Mouse (Mus musculus) adrenal gland, adult 18-20 months (tissue): ENCODE measurements around the gene RPS10-NUDT3. TPM values are rescaled to one million over a fixed set of nuclear protein-coding genes. Genes with fewer than 3 reads are reported as not detected.
A peak's percentile ranks its signal among the peaks of the same experiment; 100 is the strongest.

Experiments
- DNase-seq, 2 experiments: peaks; one replicate each; pipeline ENCODE4 v3.0.0; 2021 to 2022; ENCODE audit warnings: low spot score in 2 of 2
- long read RNA-seq, 2 experiments: library from polyadenylated mRNA; stranded (forward); transcript quantifications; one replicate each; pipeline ENCODE4 v2.0.0; 2021
- total RNA-seq, 2 experiments: library from RNA; stranded (reverse); gene quantifications; 1 replicate in 1 of 2; 2 replicates in 1 of 2; pipeline ENCODE4 v1.2.3; 2021

Gene RPS10-NUDT3
- total RNA-seq = not detected
- long read RNA-seq, experiment 1, partial matches to known transcripts = 1 of 1 reads
- long read RNA-seq, experiment 1, other reads (novel, unspliced or antisense) = 0 of 1 reads
- long read RNA-seq, experiment 2, partial matches to known transcripts = 1 of 1 reads
- long read RNA-seq, experiment 2, other reads (novel, unspliced or antisense) = 0 of 1 reads

DNA sequence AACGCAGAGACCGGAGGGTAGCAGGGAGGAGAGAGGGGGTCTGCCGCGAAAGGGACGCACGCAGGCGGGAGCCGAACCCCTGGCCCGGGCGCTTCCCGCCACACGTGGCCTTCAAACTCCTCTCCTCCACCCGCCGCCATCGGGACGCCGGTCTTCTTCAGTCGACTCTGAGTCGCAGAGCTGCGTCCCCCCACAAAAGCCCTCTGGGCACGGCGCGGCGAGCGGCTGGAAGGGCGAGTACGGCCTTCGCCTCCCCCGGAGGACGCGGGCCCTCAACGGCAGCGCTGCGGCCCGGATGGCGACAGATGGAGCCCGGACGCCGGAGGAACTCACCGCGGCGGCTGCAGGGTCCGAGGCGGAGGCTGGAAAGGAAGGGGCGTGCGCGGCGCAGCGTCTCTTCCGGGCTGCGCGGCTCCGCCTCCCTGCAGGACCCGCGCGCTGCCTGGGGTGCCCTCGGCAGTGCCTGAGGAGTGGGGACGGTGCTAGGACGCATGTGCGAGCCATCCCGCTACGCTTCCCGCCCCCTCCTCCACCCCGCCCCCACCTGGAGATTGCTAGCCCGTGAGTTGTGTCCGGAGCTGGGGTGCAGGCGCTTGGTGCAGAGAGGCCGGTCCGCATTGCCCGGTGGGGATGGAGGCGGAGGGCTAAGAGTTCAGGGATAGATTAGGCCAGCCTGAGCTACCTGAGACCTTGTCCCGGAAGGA, at the start of gene RPS10-NUDT3:
Gene RPS10-NUDT3, minus strand, starts transcription at position 352 of the 704 bp plus-strand sequence.
- DNase-seq = peak; percentile 84 to 87

DNA sequence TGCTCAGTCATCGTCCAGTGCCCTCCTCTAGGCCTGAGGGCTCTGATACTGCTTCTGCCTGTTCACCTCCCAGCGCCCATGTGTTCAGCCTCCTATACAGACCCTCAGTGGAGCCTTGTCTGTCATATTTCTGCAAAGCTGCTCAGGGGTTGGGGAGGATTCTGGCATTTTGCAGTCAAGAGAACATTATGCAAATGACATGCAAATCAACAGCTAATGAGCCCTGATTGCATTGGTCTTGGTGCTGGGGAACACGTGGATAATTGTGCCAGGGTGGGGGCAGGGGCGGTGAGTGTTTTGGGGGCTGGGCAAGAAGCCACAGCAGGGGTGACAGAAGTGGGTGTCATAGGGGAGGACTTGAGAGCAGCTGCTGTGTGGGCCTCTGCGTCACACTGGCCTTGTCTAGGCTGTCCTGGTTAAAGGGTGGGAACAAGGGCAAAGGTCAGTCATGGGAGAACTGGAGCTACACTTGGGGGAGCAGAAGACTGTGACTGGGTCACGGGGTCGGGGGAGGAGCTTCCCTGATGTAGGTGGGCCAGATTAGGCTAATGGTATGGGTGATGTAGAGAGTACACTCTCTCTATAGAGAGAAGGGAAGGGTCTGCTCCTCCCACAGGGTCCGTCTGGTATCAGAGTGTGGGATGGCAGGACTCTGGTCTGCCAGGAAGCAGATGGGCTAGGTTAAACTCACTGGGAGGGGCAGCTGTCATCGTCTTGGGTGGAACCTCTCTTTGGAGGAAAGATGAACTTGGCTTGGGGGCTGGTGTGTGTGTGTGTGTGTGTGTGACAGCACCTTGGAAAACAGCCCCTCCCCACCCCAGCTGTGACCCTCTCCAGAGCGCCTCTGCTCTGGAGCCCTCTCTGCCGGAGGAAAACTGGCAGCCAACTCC, 44.1 kb upstream of the RPS10-NUDT3 start:
- no peak for DNase-seq

DNA sequence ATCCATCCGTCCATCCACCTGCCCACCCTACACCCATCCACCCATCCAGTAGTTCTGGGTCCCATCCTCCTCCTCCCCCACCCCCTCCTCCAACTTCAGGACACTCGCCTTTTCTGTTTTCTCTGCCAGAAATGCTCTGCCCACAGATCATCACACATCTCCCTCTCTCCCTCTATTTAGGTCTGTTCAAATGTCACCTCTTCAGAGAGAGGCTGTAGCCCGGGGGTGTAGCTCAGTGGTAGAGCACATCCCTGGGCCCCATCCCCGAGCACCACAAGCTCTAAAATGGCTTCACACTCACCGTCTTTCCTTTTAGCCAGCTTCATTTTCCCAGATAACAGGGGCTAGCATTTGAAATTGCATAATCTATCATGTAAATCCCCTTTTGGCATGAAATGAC, 42.7 kb upstream of the RPS10-NUDT3 start:
- no peak for DNase-seq

DNA sequence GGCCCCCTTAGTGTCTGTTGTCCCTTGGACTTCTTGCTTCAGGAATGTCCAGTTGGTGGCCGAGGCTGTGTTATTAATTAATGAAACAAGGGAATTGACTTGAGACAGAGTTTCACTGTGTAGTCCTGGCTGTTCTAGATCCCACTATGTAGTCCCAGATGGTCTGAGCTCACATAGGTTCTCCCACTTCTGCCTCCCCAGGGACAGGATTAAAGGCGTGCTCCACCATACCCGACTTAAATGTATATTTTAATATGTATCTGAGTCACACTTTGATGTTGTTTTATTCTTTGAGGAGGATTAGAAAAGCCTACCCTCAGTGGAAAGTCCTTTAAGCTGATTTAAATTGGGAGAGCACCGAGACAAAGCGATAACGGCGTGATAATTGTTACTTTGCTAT, 41.2 kb upstream of the RPS10-NUDT3 start:
- DNase-seq = no peak

DNA sequence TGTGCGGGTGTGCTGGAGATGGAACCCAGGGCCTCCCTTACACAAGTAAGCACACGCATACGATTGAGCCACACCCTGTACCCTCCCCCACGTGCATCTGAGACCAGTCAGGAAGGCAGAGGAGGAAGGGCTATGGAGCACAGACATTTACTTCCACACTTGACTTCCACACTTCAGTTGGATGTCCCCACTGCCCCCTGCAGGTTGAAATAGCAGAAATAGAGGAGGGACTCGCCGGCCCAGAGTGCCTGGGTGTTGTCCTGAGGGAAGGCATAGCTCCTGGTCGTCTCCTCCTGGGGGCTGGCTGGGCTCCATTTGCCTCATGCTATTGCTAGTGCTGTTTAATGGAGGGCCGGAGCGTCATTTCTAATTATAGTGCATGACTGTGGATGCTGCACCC, 40.4 kb upstream of the RPS10-NUDT3 start:
- DNase-seq = no peak

DNA sequence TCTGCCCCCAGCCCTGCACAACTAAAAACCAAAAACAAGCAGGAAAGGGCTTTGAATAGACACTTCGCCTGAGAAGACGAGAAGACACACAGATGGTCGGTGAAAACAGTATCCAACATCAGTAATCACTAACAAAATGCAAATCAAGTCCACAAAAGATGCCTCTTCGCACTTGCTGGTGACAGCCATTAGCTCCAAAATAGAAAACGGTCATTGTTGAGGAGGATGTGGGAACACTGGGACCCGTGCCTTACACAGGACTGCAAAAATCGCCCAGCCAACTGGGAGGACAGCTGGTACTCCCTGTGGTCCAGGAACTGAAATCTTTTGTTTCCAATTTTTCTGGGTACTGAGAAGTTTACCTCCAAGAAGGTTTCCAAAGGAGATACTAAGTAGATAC, 38.9 kb upstream of the RPS10-NUDT3 start:
- no peak for DNase-seq

DNA sequence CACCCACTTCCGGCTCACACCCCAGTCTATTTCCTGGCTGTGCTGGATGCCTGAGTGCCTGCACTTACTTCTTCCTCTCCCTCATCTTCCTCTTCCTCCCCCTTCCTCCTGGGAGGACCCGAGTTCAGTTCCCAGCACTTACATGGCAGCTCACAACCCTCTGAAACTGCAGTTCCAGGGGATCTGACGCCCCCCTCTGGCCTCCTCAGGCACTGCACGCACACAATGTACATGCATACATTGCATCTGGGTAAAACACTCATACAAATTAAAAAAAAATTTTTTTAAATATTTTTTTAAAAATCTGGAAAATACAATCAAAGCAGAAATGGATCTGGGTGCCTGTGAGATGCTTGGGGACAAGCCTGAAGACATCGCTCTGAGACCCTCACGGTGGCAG, 36.7 kb upstream of the RPS10-NUDT3 start:
- no peak for DNase-seq

DNA sequence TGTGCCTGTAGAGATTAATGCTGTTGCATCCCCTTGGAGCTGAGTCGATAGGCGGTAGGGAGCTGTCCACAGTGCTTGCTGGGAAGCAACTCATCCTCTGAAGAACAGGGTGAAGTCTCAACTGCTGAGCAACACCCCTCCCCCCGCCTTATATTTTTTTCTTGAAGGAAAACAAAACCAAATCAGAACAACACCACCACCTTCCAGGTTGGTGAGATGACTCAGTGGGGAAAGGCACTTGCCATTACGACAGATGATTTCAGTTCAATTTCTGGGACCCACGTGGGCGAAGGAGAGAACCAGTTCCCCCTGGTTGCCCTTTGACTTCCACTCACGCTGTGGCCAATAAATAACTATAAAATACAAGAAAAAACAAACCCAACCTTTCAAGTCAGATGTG, 23.7 kb upstream of the RPS10-NUDT3 start:
- no peak for DNase-seq

DNA sequence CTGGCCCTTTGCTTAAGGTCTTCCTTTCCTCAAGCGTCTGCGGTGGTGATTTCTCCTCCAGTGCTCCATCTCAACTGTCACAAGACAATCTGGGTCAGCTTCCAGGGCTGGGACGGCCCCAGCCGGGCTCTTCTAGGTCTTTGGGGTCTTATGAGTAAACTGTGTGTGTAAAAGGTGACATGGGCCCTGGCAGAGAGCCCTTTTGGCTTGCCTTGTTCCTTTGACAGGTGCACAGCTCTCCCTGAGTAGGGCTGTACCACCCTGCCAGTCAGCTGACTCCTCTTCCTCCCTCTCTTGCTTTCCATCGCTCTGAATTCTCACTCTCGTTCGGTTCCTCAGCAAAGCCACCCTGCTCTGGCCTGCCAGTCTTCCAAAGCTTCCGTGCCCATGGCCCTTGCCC, 22.1 kb upstream of the RPS10-NUDT3 start:
- no peak for DNase-seq

DNA sequence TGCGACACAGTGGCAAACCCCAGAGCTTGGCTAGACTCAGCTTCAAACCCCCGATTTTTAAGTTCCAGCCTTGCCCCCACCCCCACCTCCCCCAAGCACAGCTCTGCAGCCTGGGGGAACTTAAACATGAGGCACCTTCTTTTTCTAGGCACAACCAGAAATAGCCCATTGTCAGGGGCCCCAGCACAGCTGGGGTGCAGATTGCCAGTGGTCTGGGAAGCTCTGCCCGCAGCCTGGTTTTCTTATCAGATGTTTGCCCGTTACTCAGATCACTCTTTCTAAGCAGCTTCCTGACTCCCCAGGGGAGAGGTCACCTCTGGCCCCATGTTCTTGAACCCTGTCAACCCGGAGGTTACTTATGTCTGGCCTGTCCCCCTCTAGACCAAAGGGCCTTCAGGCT, 21.4 kb upstream of the RPS10-NUDT3 start:
- no peak for DNase-seq

DNA sequence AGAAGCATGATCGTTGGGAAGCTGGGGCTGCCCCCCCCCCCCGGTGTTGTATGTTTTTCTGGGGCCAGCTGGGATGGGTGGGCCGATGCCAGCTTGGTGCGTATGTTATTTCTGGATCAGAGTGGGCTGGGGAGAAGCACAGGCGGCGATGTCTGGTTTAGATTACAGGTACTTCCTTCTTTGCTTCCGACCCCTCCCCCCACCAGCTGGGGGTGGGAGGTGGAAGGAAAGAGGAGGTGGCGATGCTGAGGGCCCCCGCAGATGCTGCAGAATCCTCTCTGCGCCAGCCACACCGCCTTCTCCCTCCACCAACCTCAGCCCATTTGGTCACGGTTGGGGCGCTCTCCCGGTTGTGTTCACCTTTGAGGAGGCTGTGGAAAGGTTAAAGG, 21.0 kb upstream of the RPS10-NUDT3 start:
- DNase-seq = no peak

DNA sequence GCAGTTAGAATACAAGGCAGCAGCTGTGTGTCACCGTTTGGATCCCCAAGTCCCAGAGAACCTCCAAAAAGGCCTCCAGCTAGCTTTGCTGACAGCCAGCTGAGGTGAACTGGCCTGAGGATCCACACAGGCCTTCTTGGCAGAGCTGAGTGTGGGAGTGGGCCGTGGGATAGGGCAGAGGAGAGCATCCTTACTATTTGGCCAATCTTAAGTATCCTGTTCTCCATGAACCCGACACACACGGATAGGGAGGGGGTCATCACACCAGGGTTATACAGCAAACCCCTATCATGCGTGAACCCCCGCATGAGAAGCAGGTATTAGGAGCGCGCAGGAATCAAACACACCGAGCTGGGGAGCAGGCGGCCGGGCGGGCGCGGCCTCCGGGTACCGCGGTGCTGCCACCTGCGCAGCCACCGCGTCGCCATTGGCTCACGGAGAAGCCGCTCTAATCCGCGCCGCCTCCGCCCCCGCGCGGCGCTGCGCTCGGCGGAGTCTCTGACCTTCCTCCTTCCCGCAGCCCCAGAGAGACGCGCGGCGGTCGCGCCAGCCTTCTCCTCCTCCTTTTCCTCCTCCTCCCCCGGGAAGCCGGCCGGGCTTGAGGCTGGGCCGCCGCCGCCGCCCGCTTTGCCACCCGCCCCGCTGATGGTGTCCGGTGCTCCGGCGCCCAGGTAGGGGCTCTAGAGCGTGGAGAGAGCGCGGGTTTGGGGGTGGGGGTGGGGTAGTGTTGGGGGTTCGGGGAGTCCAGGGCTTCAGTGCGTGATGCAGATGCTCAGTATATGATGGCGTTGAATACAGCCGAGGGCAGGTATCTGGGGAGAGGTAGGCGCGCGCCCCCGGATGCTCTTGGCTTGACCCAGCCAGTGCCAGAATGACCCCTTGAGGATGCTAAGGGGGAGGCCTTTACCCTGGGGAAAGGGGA, 20.3 kb upstream of the RPS10-NUDT3 start, which contains the start of gene Pacsin1:
Gene Pacsin1, plus strand, starts transcription at position 421 of the 922 bp plus-strand sequence.
- peak; percentile 41 to 51 for DNase-seq

DNA sequence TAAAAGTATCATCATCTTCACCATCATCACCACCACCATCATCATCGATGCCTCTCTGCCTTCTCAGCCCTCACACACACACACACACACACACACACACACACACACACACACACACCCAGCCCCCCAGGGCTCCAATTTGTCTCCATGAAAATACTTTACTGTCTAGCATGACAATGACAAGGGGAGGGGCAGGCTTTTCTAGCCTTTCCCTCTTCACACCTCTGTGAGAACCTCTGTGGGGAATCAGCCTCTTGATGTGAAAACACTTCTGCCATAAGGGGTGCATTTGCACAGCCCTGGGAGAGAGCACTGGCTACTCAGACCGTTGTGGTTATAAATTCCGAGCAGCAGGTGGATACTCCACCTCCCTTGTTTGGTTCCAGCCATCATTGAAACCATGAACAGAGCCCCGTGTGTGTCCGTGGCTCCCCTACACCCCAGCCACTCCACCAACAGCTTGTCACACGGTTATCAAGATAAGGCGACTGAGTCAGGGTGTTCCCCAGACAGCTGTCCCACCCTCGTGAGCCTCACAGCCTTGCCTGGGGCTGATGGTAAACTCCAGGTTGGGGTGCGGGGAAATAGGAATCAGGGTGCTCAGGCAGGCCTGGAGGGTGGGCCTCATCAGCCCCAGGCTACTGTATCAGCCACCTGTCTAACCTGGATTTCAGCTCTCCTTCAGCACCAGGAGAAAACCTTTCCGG, 18.4 kb upstream of the RPS10-NUDT3 start:
- DNase-seq = no peak

DNA sequence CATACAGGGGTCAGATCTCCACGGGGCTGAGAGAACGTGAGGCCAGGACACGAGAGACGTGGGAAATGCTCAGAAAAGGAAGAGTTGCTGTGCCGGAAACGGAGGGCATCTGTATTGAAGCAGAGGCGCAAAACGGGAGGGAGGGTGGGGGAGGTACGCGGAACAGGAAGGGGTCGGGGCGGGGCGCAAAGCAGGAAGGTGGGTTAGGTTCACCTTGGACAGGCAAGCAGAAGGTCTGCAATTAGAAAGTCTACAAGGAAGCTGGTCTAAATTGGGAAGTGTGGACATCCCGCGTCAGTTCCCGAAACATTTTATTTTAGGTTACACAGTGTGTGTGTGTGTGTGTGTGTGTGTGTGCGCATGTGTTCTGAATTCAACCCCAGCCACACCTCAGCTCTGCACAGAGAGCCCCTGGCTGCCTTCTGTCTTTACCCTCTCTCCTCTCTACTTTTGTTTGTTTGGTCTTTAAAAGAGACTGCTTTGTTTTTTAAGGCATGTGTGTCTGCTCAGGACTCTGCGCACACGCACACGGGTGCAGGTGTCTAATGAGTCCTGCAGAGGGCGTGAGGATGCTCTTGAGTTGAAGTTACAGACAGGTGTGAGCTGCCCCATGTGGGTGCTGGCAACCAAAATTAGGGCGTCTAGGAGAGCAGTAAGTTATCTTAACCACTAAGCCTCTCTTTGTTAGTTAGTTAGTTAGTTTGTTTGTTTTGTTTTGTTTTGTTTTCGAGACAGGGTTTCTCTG, 17.2 kb upstream of the RPS10-NUDT3 start:
- DNase-seq = no peak

DNA sequence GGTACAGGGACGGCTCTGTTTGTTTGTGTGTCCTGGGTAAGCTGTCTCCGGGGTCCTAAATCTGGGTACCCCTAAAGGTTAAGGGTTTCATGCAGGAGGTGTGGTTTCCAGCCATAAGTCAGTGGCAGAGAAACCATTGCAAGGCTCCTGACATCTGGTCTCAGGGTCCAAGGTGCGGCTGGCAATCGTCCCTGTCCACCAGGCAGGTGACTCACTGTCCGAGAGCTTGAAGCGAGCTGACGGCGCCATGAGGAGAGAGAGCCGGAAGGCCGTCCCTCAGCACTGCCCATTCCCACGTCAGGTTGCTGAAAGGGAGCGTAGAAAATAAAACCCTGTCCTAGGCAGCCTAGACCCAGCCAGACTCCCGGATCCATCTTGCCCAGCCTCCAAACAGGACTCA, 15.6 kb upstream of the RPS10-NUDT3 start:
- no peak for DNase-seq

DNA sequence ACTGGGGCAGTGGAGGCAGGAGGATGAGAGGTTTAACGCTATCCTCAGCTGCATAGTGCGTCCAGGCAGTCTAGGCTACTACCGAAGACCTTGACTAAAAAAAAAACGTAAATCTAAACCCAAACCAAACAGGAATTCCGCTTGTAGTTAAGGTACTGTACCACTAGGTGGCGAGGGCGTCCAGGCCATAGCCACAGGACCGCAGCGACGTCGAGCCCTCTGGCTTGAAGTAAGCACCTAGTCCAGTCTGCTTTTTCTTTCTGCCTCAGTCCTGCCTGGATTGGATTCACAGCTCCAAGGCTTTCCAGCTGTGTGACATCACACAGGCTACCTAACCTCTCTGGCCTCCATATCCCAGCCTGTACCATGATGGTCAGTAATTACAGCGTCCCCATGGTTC, 15.1 kb upstream of the RPS10-NUDT3 start:
- peak; percentile 60 to 63 for DNase-seq

DNA sequence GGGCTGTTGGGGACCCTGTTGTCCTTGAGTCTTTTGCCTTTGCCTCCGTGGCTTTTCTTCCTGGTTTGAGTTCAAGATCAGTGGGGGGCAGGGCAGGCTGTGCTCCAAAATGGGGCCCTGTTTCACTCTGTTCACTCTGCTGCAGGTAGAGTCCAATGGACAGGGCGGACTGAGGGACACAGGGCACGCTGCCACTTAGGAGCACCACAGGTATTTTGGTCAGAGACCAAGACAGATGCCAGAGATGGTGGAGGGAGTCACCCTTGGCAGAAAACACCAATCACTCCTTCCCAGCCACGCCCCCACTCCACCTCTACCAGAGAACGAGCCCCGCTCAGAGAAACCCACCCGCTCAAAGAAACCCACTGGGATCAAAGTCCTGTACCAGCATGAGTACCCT, 10.8 kb upstream of the RPS10-NUDT3 start:
- DNase-seq = no peak

DNA sequence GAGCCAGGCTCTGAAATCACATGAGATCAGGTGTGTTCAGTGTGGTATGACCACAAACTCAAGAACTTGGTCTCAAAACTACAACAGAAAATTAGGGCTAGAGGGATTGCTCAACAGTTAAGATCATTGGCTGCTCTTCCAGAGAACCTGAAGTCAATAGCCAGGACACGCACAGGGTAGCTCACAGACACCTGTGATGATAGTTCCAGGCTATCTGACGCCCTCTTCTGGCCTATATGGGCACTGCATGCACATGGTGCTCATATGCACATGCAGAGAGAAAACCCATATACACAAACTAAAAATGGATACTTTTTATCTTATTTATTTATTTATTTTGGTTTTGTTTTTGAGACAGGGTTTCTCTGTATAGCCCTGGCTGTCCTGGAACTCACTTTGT, 9.6 kb upstream of the RPS10-NUDT3 start:
- no peak for DNase-seq

DNA sequence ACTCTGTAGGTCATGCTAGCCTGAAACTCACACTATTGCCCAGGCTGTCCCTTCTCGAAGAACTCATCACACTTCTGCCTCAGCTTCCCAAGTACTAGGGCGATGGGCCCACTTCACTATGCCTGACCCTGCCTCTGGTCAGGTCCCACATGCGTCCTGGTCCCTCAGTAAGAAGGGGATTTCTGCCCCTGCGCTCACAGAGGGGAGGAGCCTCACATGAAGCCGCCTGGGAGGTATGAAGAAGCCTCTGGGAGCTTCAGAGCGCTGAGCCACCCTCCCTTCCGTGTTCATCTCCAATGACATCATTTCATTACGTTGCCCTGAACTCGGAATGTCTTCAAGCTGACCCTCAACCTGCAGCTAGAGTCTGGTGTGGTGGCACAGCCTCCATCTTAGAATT, 8.7 kb upstream of the RPS10-NUDT3 start:
- no peak for DNase-seq

DNA sequence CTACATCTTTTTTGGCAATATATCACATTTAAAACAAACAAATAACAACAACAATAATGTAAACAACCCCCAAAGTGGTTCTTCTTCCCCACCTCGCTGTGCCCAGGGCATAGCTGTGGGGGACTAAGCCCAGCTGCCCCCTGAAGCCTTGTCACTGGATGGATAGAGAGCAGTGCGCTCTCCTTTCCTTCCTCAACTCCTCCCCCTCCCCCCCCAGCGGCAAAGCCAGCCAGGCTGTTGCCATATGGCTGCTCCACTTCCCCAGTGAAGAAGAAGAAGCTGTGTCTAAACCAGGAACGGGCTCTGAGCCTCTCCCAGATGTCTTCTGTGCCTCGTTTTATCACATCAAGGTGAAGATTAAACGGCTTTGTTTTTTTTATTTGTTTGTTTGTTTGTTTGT, 8.1 kb upstream of the RPS10-NUDT3 start:
- no peak for DNase-seq
